Mouse (Mus musculus): ENCODE data around the gene Bsx.

Bsx gene

GRCm38 (mm10) chr9:40873556-40874470 is at the start of gene Bsx:
TSS of gene Bsx (plus strand) at chr9:40874127.
- no peak for DNase-seq (ENCODE audit: low read depth, low spot score)

- DNase-seq (ENCODE audit: low read depth, low spot score): no peak
Observed at GRCm38 (mm10) chr9:40825601-40826000, 48.3 kb upstream of the Bsx start.

GRCm38 (mm10) chr9:40827366-40827765 is 46.6 kb upstream of the Bsx start:
- DNase-seq (ENCODE audit: low read depth, low spot score): no peak

GRCm38 (mm10) chr9:40834569-40834968 is 39.4 kb upstream of the Bsx start:
- peak; percentile 27 for DNase-seq (ENCODE audit: low read depth, low spot score)

DNA sequence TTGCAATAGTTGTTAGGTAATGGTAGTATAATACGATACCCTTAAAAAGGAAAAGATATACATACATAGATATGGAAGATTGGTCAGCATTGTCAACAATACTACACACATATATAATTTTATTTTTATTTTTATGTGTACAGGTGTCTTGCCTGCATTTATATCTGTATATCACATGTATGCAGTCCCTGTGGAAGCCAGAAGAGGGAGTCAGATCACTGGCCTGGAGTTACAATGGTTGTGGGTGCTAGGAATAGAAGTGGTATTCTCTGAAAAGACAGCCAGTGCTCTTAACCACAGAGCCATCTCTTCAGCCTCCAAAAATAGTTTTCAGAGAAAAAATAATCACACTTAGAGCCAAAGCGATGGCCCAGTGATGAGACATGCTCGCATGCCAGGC is 37.2 kb upstream of the Bsx start:
- no peak for DNase-seq (ENCODE audit: low read depth, low spot score)

DNA sequence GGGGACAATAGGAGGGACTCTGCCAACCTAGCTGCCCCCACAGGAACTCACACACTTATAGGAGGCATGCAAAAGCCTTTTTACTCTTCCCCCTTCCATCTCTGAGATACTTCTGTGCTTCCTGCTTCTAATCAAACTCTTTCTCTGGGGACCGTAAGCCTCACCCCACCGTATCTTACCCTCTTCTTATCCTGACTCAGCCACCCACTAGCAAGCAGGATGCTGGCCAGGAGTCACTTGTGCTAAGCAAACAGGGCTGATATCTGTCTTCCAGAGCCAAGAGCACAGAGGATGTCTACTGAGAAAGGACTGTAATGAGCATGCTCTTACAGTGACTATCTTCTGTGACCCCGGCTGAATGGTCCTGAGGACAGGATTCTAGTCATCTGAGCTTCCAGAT is 34.3 kb upstream of the Bsx start:
- no peak for DNase-seq (ENCODE audit: low read depth, low spot score)

DNA sequence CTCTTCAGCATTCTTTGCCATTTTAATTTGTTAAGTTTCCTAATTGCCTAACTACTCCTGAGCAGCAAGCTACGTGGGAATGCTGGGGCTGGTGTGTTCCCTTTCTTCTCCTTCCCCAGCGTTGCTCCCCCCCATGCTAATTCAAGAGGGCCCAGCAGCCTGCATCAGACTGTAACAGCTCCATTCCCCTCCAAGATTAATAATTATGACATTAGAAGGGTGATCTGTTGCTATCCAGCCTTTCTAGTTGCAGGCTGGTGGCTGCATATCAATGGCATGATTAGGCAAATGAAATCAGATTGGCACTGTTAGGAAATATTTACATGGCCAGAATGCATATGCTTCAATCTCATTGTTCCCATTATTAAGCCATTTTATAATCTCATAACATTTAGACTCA is 22.4 kb upstream of the Bsx start:
- no peak for DNase-seq (ENCODE audit: low read depth, low spot score)

DNA sequence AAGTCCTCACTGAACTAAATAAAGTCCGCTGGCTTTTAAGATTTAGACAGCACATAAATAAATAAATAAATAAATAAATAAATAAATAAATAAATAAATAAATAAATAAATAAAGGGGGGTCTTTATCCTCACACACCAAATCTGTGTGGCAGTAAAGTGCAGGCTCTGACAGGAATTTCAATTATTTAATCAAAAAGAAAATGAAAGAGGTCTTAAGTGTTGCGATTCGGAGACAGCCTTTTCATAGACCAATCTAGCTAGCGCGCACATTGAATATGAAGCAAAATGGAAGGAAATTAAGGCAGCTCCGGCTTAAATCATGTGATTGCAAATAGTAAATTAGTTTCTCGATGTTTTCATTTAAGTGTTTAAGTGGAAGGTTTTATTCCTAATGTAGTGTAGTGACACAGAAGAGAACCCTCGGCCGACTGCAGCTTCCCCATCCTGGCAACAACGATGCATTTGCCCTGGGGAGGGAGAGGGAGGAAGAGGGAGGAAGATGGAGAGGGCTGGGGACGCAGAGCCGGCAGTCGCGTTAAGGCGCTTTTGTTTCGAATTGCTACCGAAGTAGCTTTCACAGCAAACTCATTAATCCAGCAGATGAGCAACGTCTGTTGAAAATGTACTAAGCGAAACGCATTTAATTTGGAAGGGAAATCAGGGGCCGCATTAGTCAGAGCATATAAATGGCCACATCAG is 15.3 kb upstream of the Bsx start:
- DNase-seq (ENCODE audit: low read depth, low spot score): no peak

GRCm38 (mm10) chr9:40859196-40859595 is 14.7 kb upstream of the Bsx start:
- no peak for DNase-seq (ENCODE audit: low read depth, low spot score)

DNA sequence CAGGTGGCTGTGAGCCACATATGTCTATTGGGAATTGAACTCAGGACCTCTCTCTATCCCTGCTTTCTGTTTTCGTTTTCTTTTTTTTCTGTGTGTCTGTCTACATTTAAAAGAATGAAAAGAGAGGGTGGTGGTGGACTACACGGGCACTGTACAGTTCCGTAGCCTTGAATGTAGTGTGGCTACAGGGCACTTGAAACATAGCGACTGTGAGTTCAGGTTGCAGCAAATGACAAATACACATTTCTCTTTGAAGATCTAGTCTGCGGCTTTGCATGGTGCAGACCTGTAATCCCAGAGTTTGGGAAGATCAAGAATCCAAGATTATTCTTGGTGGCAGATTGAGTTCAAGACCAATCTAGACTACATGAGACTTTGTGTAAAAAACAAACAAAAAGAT is 3.6 kb upstream of the Bsx start:
- DNase-seq (ENCODE audit: low read depth, low spot score): no peak

DNA sequence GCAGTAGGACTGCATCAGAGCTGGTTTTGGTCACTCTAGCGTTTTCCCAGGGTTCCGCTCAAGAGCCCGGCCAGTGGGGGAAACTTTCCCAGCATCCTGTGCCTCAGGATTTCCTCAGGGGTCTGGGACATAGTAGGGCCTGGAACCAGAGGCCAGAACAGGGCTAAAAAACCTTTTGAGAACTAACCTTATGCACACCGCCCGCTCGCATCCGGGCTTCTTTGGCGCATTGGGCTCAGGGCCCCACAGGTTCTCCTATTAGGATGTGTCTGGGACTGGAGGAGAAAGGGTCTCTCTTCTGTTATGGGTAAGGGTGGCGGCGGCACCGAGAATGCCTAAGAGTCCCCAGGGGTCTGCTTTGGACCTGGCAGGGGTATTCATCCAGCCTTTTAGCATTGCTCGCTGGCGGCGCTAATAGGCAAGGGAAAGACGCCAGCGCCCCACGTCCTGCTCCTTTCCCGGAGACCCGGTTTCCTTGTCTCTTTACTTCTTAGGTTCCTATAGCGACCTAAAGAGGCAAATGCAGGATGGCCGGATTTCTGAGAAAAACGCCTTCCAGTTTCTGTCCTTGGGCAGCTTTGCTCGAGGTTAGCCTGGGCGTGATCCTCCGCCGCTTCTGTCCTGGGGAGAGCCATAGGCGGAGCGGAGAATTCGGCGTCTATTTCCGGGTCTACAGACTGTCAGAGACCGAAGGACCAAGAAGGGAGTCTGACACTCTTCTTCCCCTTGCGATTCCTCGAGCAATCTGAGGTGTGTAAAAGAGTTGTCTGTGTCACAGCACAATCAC is 2.4 kb upstream of the Bsx start:
- no peak for DNase-seq (ENCODE audit: low read depth, low spot score)

DNA sequence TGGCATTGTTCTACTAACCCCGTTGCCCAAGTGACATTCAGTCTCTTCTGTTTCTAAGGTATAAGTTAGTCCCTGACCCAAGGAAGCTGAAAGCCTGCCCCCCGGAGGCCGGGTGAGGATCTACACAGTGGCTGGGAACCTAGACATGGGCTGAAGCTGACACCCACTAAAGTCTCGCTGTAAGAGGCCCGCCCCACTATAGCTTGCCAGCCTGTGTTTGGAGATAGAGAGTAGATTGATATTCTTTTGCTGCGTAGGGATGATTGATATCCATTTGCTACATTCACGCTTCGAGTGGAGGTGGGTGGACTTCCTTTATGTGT is 1.8 kb upstream of the Bsx start:
- no peak for DNase-seq (ENCODE audit: low read depth, low spot score)

DNA sequence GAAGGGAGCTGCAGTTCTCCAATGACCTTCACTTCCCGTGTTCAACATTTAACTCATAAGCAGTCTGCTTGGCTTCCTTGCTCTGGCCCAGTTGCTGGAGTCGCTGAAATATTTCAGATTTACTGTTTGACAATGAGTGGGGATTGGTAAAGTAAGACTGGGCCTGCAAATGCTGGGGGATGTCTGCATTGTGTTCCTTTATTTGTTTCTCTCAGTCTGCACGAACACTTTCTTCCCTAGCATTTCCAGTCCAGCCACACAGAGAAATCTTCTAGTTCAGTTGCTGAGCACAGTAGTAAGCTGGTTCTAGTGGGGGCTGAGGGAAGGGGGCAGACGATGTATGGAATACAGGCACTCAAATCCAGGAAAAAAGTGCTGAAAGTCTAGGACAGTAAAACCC is 1.0 kb downstream of the Bsx start:
- DNase-seq (ENCODE audit: low read depth, low spot score): no peak

DNA sequence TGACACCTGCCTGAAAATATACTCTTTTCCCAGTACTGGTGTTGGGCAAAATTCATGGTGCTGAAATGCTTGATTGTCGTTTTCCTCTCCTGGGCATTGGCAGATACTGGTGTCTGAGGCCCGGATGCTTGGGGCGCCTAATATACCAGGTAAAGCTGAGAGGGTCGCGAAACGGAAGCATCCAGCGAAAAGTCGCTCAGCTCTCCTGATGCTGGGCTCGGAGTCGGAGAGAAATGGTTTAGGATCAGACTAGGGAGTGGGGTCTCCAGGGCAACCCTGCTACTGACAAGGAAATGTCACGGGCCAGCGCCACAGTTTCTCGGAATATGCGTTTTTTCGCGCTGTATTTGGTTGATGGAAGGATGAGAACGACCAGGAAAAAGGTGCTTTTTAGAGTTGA is 1.5 kb downstream of the Bsx start:
- DNase-seq (ENCODE audit: low read depth, low spot score): no peak

GRCm38 (mm10) chr9:40876164-40876563 is 2.2 kb downstream of the Bsx start:
- no peak for DNase-seq (ENCODE audit: low read depth, low spot score)

- DNase-seq (ENCODE audit: low read depth, low spot score): no peak
Observed at GRCm38 (mm10) chr9:40876693-40877092, 2.8 kb downstream of the Bsx start.

DNA sequence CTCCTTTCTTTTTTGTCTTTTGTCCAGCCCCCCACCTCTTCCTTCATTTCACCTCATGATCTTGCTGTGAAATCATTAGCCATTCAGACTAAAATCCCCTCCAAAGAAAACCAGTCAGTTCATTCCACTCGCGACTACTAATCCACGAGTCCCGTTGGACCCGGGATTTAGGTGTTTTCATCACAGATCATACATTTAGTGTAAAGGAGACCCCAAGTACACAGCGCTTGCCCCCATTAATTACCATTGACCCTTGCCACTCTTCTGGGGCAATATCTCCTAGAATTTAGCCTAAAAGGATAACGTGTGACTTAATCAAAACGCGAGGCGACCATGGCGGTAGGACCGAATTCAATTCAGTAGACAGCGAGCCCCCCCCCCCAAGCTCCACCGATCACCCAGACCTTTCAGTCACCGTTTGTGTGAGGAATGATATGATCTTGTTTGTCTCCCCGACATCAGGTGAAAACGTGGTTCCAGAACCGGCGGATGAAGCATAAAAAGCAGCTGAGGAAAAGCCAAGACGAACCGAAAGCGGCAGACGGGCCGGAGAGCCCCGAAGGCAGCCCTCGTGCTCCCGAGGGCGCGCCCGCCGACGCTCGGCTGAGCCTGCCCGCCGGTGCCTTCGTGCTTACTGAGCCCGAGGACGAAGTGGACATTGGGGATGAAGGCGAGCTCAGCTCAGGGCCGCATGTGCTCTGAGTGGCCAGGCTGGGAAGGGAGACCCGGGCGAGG is 3.4 kb downstream of the Bsx start:
- DNase-seq (ENCODE audit: low read depth, low spot score): no peak

- DNase-seq (ENCODE audit: low read depth, low spot score): no peak
Observed at GRCm38 (mm10) chr9:40877881-40878235, 3.9 kb downstream of the Bsx start.

GRCm38 (mm10) chr9:40878291-40878945 is 4.5 kb downstream of the Bsx start:
- DNase-seq (ENCODE audit: low read depth, low spot score): no peak

- no peak for DNase-seq (ENCODE audit: low read depth, low spot score)
Observed at GRCm38 (mm10) chr9:40878998-40879397, 5.1 kb downstream of the Bsx start.

- DNase-seq (ENCODE audit: low read depth, low spot score): no peak
Observed at GRCm38 (mm10) chr9:40885669-40886068, 11.7 kb downstream of the Bsx start.

Measured in c-Kit-negative CD71-positive TER-119-positive erythroid progenitor cells, embryonic 14.5 days (primary cell).